Mouse (Mus musculus) small intestine, adult 2 months (tissue): ENCODE results near the gene Cd33. TPM values are rescaled to one million over a fixed set of nuclear protein-coding genes. Genes with fewer than 3 reads are reported as not detected.
A peak's percentile ranks its signal among the peaks of the same experiment; 100 is the strongest.

Experiments used
- H3K27ac ChIP-seq: fragments of 200-500 bp; 2 replicates; pipeline ENCODE4 v1.5.1; 2012; ENCODE audit warnings: low read depth, low read length, control low read depth, inconsistent platforms; ENCODE audit not compliant: insufficient read depth
- H3K27me3 ChIP-seq: fragments of 200-500 bp; 2 replicates; pipeline ENCODE4 v1.6.1; 2012; ENCODE audit warnings: mild to moderate bottlenecking, moderate library complexity, low read length, inconsistent platforms; ENCODE audit not compliant: control insufficient read depth, insufficient read depth
- H3K36me3 ChIP-seq: fragments of 200-500 bp; 2 replicates; pipeline ENCODE4 v1.6.1; 2012; ENCODE audit warnings: mild to moderate bottlenecking, low read length, control low read depth, inconsistent platforms; ENCODE audit not compliant: control insufficient read depth, insufficient read depth
- H3K4me1 ChIP-seq: fragments of 200-500 bp; 2 replicates; pipeline ENCODE4 v1.6.1; 2012; ENCODE audit warnings: low read length, inconsistent platforms, mixed read lengths; ENCODE audit not compliant: control insufficient read depth, insufficient read depth, insufficient read length
- H3K4me3 ChIP-seq: fragments of 200-500 bp; 2 replicates; pipeline ENCODE4 v1.5.1; 2012; ENCODE audit warnings: low read depth, mild to moderate bottlenecking, control low read depth, inconsistent platforms, low read length, moderate library complexity
- CTCF ChIP-seq: fragments of 200-500 bp; IDR thresholded peaks from 2 replicates; pipeline ENCODE4 v1.5.1; 2012; ENCODE audit warnings: low read depth, mild to moderate bottlenecking, control low read depth, inconsistent platforms, low read length, moderate library complexity, mixed read lengths; ENCODE audit not compliant: insufficient replicate concordance, insufficient read length; ENCODE audit errors: extremely low read depth
- POLR2A ChIP-seq: fragments of 200-500 bp; IDR thresholded peaks from 2 replicates; pipeline ENCODE4 v1.6.1; 2012; ENCODE audit warnings: low read depth, mild to moderate bottlenecking, control low read depth, inconsistent platforms, low read length, moderate library complexity
- WGBS: fragments of 180-500 bp; shearing (Covaris S2); methylation state at CpG from one replicate; pipeline ENCODE4 v1.1.7; 2018; 5-methylcytosine and 5-hydroxymethylcytosine counted together
- polyA plus RNA-seq: library from polyadenylated mRNA; depleted of rRNA; stranded (reverse); fragments of >200 nt; gene quantifications from 2 replicates; pipeline ENCODE4 v1.2.3, GENCODE M21; 2012

Cd33 gene
- polyA plus RNA-seq, 1 experiment, result 4.7 TPM

- under 1% methylated on average over 27 of the region's 27 CpGs for WGBS
Observed at GRCm38 (mm10) chr7:43562006-43562633, 17.9 kb upstream of the Cd33 start, which contains the start of gene Zfp658. Gene Zfp658, plus strand, starts transcription at chr7:43562256.

GRCm38 (mm10) chr7:43556901-43557300, 12.7 kb upstream of the Cd33 start:
- Histone ChIP-seq H3K36me3 (no peaks in the 10 kb centered on the region), H3K4me3 (no peak overlapping the region), H3K4me1 (no peaks in the 10 kb centered on the region), H3K27ac (no peak overlapping the region), H3K27me3 (no peaks in the 10 kb centered on the region)
- TF ChIP-seq CTCF (no peak), POLR2A (no peak)
- 35% methylated on average over 1 of the region's 1 CpGs for WGBS

More at GRCm38 (mm10) chr7:43562006-43562633, 17.9 kb upstream of the Cd33 start, which contains the start of gene Zfp658:
- Histone ChIP-seq H3K27me3 (no peaks in the 10 kb centered on the region), H3K4me3 (peak within 1 kb of the TSS; percentile 81), H3K4me1 (peaks cover 7% of the 10 kb centered on the region; the same call in 1 of the 2 replicates), H3K27ac (peak within 1 kb of the TSS; percentile 62), H3K36me3 (no peaks in the 10 kb centered on the region)
- TF ChIP-seq POLR2A (peak; percentile 41; the same call in 1 of the 2 replicates), CTCF (no peak)

GRCm38 (mm10) chr7:43555351-43555750, 11.1 kb upstream of the Cd33 start:
- 85% methylated on average over 5 of the region's 5 CpGs for WGBS
- Histone ChIP-seq H3K27me3 (no peaks in the 10 kb centered on the region), H3K4me3 (no peak overlapping the region), H3K36me3 (no peaks in the 10 kb centered on the region), H3K4me1 (no peaks in the 10 kb centered on the region), H3K27ac (no peak overlapping the region)
- TF ChIP-seq CTCF (no peak), POLR2A (no peak)

GRCm38 (mm10) chr7:43554550-43554949, 10.3 kb upstream of the Cd33 start:
- no peak overlapping the region for H3K4me3 ChIP-seq
- no peaks in the 10 kb centered on the region for H3K27me3 ChIP-seq
- TF ChIP-seq POLR2A (no peak), CTCF (no peak)
- 50% methylated on average over 3 of the region's 3 CpGs for WGBS
- H3K4me1 ChIP-seq, result no peaks in the 10 kb centered on the region
- H3K36me3 ChIP-seq, result no peaks in the 10 kb centered on the region
- no peak overlapping the region for H3K27ac ChIP-seq

GRCm38 (mm10) chr7:43553153-43553552, 8.9 kb upstream of the Cd33 start:
- Histone ChIP-seq H3K4me3 (no peak overlapping the region), H3K4me1 (no peaks in the 10 kb centered on the region), H3K36me3 (no peaks in the 10 kb centered on the region), H3K27ac (peak overlapping the region; percentile 59; the same call in 1 of the 2 replicates), H3K27me3 (no peaks in the 10 kb centered on the region)
- TF ChIP-seq CTCF (no peak), POLR2A (no peak)
- WGBS, result 79% methylated on average over 4 of the region's 4 CpGs

GRCm38 (mm10) chr7:43548206-43548605, 4.0 kb upstream of the Cd33 start:
- TF ChIP-seq POLR2A (no peak), CTCF (no peak)
- WGBS, result 73% methylated on average over 4 of the region's 4 CpGs
- H3K36me3 ChIP-seq, result no peaks in the 10 kb centered on the region
- no peaks in the 10 kb centered on the region; the same call in 1 of the 2 replicates for H3K27me3 ChIP-seq
- no peak overlapping the region for H3K4me3 ChIP-seq
- no peaks in the 10 kb centered on the region for H3K4me1 ChIP-seq
- no peak overlapping the region for H3K27ac ChIP-seq

GRCm38 (mm10) chr7:43547666-43548065, 3.4 kb upstream of the Cd33 start:
- H3K36me3 ChIP-seq, result no peaks in the 10 kb centered on the region
- no peak overlapping the region for H3K4me3 ChIP-seq
- H3K4me1 ChIP-seq, result no peaks in the 10 kb centered on the region
- TF ChIP-seq CTCF (no peak), POLR2A (no peak)
- H3K27me3 ChIP-seq, result no peaks in the 10 kb centered on the region; the same call in 1 of the 2 replicates
- no peak overlapping the region for H3K27ac ChIP-seq
- WGBS, result 36% methylated on average over 5 of the region's 5 CpGs
